Mouse (Mus musculus): ENCODE data around the gene Acap2. TPM values are rescaled to one million over a fixed set of nuclear protein-coding genes. Genes with fewer than 3 reads are reported as not detected.
A peak's percentile ranks its signal among the peaks of the same experiment; 100 is the strongest.

The Acap2 gene
- polyA plus RNA-seq, 1 experiment = 6.3 TPM

DNA sequence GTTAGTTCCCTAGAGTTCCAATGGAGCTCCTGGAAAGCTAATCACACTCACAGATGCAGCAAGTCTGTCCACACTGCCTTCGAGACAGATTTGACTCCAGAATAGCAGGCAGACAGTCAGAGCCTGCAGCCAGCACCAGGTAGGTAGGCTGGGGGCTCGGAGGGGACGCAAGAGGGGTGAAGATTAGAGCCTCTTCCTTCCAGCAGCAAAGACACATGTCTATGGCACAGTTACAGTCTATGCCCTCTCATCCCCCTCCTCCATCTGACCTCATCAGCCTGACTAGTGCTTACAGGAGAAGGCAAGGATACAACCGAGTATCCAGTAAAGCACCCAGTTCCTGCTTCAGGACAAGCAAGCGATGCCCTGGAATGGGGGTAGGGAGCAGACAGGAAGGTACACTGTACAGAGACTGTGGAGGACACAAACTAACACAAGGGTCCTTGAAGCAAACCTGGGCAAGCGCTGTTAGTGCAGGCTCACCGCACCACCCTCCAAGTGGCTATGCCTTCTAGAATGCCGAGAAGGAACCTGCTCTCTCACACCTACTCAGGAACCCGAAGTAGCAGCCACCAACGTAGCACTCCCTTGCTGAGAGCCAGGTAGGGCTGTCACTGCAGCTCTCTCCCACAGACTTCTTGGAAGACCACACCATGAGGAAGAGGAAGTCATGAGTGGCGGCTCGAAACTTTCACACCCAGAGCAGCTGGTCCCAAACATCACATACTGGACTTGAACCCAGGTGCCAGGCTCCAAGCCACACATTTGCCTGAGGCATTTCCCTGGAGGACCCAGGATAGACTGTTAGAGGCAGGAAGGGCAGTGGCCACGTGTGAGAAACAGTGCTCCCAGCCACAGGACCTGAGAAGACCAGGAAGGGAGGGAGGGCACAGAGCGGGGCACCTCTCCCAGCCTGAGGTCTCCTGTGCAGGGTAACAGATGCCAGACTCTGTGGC, 131.6 kb downstream of the Acap2 start:
- Histone ChIP-seq H3K4me2 (ENCODE audit: low read depth) (no peak overlapping the region), H3K36me3 (ENCODE audit: control insufficient read depth, insufficient read depth) (no peaks in the 10 kb centered on the region), H3K4me3 (no peak overlapping the region), H3K79me2 (ENCODE audit: control insufficient read depth, insufficient read depth) (no peaks in the 10 kb centered on the region), H3K27me3 (ENCODE audit: control insufficient read depth, insufficient read depth, insufficient read length) (no peaks in the 10 kb centered on the region), H3ac (ENCODE audit: control insufficient read depth, insufficient read length) (no peak overlapping the region)
- TF ChIP-seq USF1 (IDR thresholded peaks at IDR 0.05; ENCODE audit: low read depth) = no peak
- no peak for TF ChIP-seq MYOD1 (IDR thresholded peaks at IDR 0.05; ENCODE audit: control insufficient read depth in 1 of 3, insufficient read length in 2 of 3, low read depth in 2 of 3)
- TF ChIP-seq TCF3 (IDR thresholded peaks at IDR 0.05; ENCODE audit: insufficient read length, low read depth) = no peak
- TF ChIP-seq MYOG (IDR thresholded peaks at IDR 0.05; ENCODE audit: control insufficient read depth in 1 of 3, insufficient read depth in 1 of 3, insufficient read length in 2 of 3, low read depth in 2 of 3) = no peak

- Histone ChIP-seq H3K27me3 (ENCODE audit: control insufficient read depth, insufficient read depth, insufficient read length) (no peaks in the 10 kb centered on the region), H3K4me2 (ENCODE audit: low read depth) (no peak overlapping the region), H3K36me3 (ENCODE audit: control insufficient read depth, insufficient read depth) (no peaks in the 10 kb centered on the region), H3K4me3 (no peak overlapping the region), H3K79me2 (ENCODE audit: control insufficient read depth, insufficient read depth) (no peaks in the 10 kb centered on the region), H3ac (ENCODE audit: control insufficient read depth, insufficient read length) (no peak overlapping the region)
- TF ChIP-seq TCF12 (IDR thresholded peaks at IDR 0.05; ENCODE audit: insufficient read depth, poor library complexity, severe bottlenecking) (no peak), REST (IDR thresholded peaks at IDR 0.05; ENCODE audit: insufficient read depth, insufficient read length) (no peak), MYOD1 (IDR thresholded peaks at IDR 0.05; ENCODE audit: control insufficient read depth in 1 of 3, insufficient read length in 2 of 3, low read depth in 2 of 3) (no peak), TCF3 (IDR thresholded peaks at IDR 0.05; ENCODE audit: insufficient read length, low read depth) (no peak), E2F4 (IDR thresholded peaks at IDR 0.05; ENCODE audit: insufficient read depth) (no peak), MYOG (IDR thresholded peaks at IDR 0.05; ENCODE audit: control insufficient read depth in 1 of 3, insufficient read depth in 1 of 3, insufficient read length in 2 of 3, low read depth in 2 of 3) (no peak), SRF (IDR thresholded peaks at IDR 0.05; ENCODE audit: control insufficient read depth, insufficient read length, low read depth) (no peak), POLR2A (IDR thresholded peaks at IDR 0.05; ENCODE audit: insufficient read length, low read depth) (no peak), POLR2AphosphoS2 (IDR thresholded peaks at IDR 0.05; ENCODE audit: insufficient read length, low read depth) (no peak), CEBPB (IDR thresholded peaks at IDR 0.05; ENCODE audit: insufficient read depth, poor library complexity, severe bottlenecking) (no peak), USF1 (IDR thresholded peaks at IDR 0.05; ENCODE audit: low read depth) (no peak), MAX (IDR thresholded peaks at IDR 0.05; ENCODE audit: low read depth) (no peak)
Measured at GRCm38 (mm10) chr16:31068280-31068679, 132.8 kb downstream of the Acap2 start.

GRCm38 (mm10) chr16:31066344-31067098, 134.5 kb downstream of the Acap2 start:
- Histone ChIP-seq H3K79me2 (ENCODE audit: control insufficient read depth, insufficient read depth) (no peaks in the 10 kb centered on the region), H3K4me3 (no peak overlapping the region), H3K4me2 (ENCODE audit: low read depth) (no peak overlapping the region), H3ac (ENCODE audit: control insufficient read depth, insufficient read length) (no peak overlapping the region), H3K27me3 (ENCODE audit: control insufficient read depth, insufficient read depth, insufficient read length) (no peaks in the 10 kb centered on the region), H3K36me3 (ENCODE audit: control insufficient read depth, insufficient read depth) (no peaks in the 10 kb centered on the region)
- TF ChIP-seq MYOG (IDR thresholded peaks at IDR 0.05; ENCODE audit: control insufficient read depth in 1 of 3, insufficient read depth in 1 of 3, insufficient read length in 2 of 3, low read depth in 2 of 3) (no peak), USF1 (IDR thresholded peaks at IDR 0.05; ENCODE audit: low read depth) (peak; percentile 37)

- TF ChIP-seq POLR2AphosphoS2 (IDR thresholded peaks at IDR 0.05; ENCODE audit: insufficient read length, low read depth) (no peak), MYOD1 (IDR thresholded peaks at IDR 0.05; ENCODE audit: control insufficient read depth in 1 of 3, insufficient read length in 2 of 3, low read depth in 2 of 3) (no peak), SRF (IDR thresholded peaks at IDR 0.05; ENCODE audit: control insufficient read depth, insufficient read length, low read depth) (no peak)
- H3K27me3 ChIP-seq (ENCODE audit: control insufficient read depth, insufficient read depth, insufficient read length) = no peaks in the 10 kb centered on the region
- no peaks in the 10 kb centered on the region for H3K79me2 ChIP-seq (ENCODE audit: control insufficient read depth, insufficient read depth)
- H3ac ChIP-seq (ENCODE audit: control insufficient read depth, insufficient read length) = no peak overlapping the region
- no peak overlapping the region for H3K4me3 ChIP-seq
- no peak overlapping the region for H3K4me2 ChIP-seq (ENCODE audit: low read depth)
- H3K36me3 ChIP-seq (ENCODE audit: control insufficient read depth, insufficient read depth) = no peaks in the 10 kb centered on the region
Measured at GRCm38 (mm10) chr16:31064782-31065181, 136.3 kb downstream of the Acap2 start.

DNA sequence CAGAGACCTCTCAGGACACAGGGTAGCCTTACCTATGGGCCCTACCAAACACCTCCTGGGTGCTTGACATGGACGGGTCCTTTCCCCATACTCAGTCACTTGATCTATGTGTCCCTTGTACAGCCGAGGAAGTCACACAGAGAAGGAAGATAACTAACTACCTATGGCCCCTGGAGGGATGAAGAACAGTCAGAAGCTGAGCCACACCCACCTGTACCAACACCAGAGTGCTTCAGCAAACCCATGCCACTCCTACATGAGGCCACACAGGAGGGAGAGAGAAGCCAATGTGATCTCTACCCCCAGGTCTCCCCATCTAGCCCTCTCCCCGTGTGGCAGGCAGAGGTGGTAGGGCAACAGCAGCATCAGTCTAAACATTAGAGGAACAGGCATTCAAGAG, 138.1 kb downstream of the Acap2 start:
- Histone ChIP-seq H3K4me3 (no peak overlapping the region), H3K4me2 (ENCODE audit: low read depth) (no peak overlapping the region), H3ac (ENCODE audit: control insufficient read depth, insufficient read length) (no peak overlapping the region), H3K79me2 (ENCODE audit: control insufficient read depth, insufficient read depth) (no peaks in the 10 kb centered on the region), H3K36me3 (ENCODE audit: control insufficient read depth, insufficient read depth) (no peaks in the 10 kb centered on the region), H3K27me3 (ENCODE audit: control insufficient read depth, insufficient read depth, insufficient read length) (no peaks in the 10 kb centered on the region)
- no peak for TF ChIP-seq MAX (IDR thresholded peaks at IDR 0.05; ENCODE audit: low read depth)
- no peak for TF ChIP-seq POLR2A (IDR thresholded peaks at IDR 0.05; ENCODE audit: insufficient read length, low read depth)
- TF ChIP-seq MYOD1 (IDR thresholded peaks at IDR 0.05; ENCODE audit: control insufficient read depth in 1 of 3, insufficient read length in 2 of 3, low read depth in 2 of 3) = no peak
